Mouse (Mus musculus) hindbrain, postnatal 0 days (tissue): ENCODE measurements at regions not wholly inside any gene's neighbourhood (a gene's known extent, or its start where the extent isn't known, plus 50 kb on each side); places are given as distances from the start of the nearest gene placed in this dataset.

Source experiments
- ATAC-seq: fragments of 200-750 bp; cut with Nextera tagmentation; 2 replicates; pipeline ENCODE4 v1.8.0; 2017; ENCODE audit warnings: mild to moderate bottlenecking, moderate TSS enrichment, moderate library complexity
- DNase-seq: peaks from one replicate; pipeline ENCODE4 v3.0.0-alpha.2; 2015; ENCODE audit warnings: low spot score
- H3K27ac ChIP-seq: fragments of 300-500 bp; sonication (generic); 2 replicates; pipeline ENCODE4 v1.5.1; 2014; ENCODE audit warnings: mild to moderate bottlenecking
- H3K27me3 ChIP-seq: fragments of 300-500 bp; sonication (generic); 2 replicates; pipeline ENCODE4 v1.6.1; 2014; ENCODE audit warnings: low read length, mixed read lengths; ENCODE audit not compliant: insufficient read depth
- H3K36me3 ChIP-seq: fragments of 300-500 bp; sonication (generic); 2 replicates; pipeline ENCODE4 v1.6.1; 2014; ENCODE audit warnings: low read length, mixed read lengths; ENCODE audit not compliant: insufficient read depth
- H3K4me1 ChIP-seq: fragments of 300-500 bp; sonication (generic); 2 replicates; pipeline ENCODE4 v1.6.1; 2014; ENCODE audit warnings: antibody characterized with exemption, low read length, mixed read lengths; ENCODE audit not compliant: insufficient read depth
- H3K4me2 ChIP-seq: fragments of 300-500 bp; sonication (generic); 2 replicates; pipeline ENCODE4 v1.6.1; 2014; ENCODE audit warnings: low read depth, mild to moderate bottlenecking, low read length, moderate library complexity, mixed read lengths
- H3K4me3 ChIP-seq: fragments of 300-500 bp; sonication (generic); 2 replicates; pipeline ENCODE4 v1.5.1; 2014; ENCODE audit warnings: low read length
- H3K9ac ChIP-seq: fragments of 300-500 bp; sonication (generic); replicated peaks from 2 replicates; pipeline ENCODE4 v1.6.1; 2014; ENCODE audit warnings: mild to moderate bottlenecking, low read length, moderate library complexity, mixed read lengths
- H3K9me3 ChIP-seq: fragments of 300-500 bp; sonication (generic); 2 replicates; pipeline ENCODE4 v1.6.1; 2016; ENCODE audit warnings: low read length, mixed read lengths
- CTCF ChIP-seq: IDR thresholded peaks from 2 replicates; pipeline ENCODE4 v1.5.1; 2016; ENCODE audit warnings: antibody characterized with exemption, control low read depth, low read depth
- WGBS: fragments of 180-500 bp; shearing (Covaris S2); extraction: QIAGEN DNeasy Blood & Tissue Kit; methylation state at CpG from one replicate; pipeline ENCODE4 v1.1.7; 2014; 5-methylcytosine and 5-hydroxymethylcytosine counted together

DNA sequence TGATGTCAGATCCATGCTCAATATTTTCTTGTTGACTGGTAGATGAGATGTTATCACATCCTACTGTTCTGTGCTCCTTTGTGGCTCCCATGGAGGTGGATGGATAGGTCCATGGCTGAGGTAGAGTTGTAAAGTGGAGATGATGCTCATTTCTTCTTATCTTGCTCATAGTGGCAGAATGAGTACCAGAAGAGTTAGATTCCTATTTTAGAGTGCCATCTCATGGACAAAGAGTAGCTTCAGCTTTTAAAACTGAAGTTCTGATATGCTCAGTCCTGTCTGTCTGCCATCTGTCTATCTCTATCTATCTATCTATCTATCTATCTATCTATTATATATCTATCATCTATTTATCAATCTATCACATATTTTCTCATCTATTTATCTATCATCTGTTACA, 425.5 kb upstream of the Tmem132c start:
- no peaks in the 10 kb centered on the region for H3K4me1 ChIP-seq
- no peak overlapping the region for H3K9ac ChIP-seq
- no peak for ATAC-seq

GRCm38 (mm10) chr5:126835440-126835839, 406.2 kb upstream of the Tmem132c start:
- DNase-seq (peak; percentile 5), ATAC-seq (no peak)
- H3K4me1 ChIP-seq, result no peaks in the 10 kb centered on the region
- 81% methylated on average over 3 of the region's 3 CpGs for WGBS
- H3K9me3 ChIP-seq, result no peaks in the 10 kb centered on the region
- H3K9ac ChIP-seq, result no peak overlapping the region
- H3K36me3 ChIP-seq, result no peaks in the 10 kb centered on the region
- H3K27ac ChIP-seq, result no peak overlapping the region
- no peak overlapping the region for H3K4me2 ChIP-seq
- no peak overlapping the region for H3K4me3 ChIP-seq
- no peak for TF ChIP-seq CTCF
- H3K27me3 ChIP-seq, result no peaks in the 10 kb centered on the region

More for the DNA sequence above, 425.5 kb upstream of the Tmem132c start:
- Histone ChIP-seq H3K27ac (no peak overlapping the region), H3K9me3 (no peaks in the 10 kb centered on the region; the same call in 1 of the 2 replicates), H3K27me3 (no peaks in the 10 kb centered on the region), H3K36me3 (no peaks in the 10 kb centered on the region), H3K4me3 (no peak overlapping the region), H3K4me2 (no peak overlapping the region)
- TF ChIP-seq CTCF, result peak; percentile 29
- DNase-seq, result peak; percentile 21

GRCm38 (mm10) chr5:126842606-126843005, 399.0 kb upstream of the Tmem132c start:
- DNase-seq (no peak), ATAC-seq (no peak)
- no peak for TF ChIP-seq CTCF
- 73% methylated on average over 4 of the region's 4 CpGs for WGBS
- Histone ChIP-seq H3K9me3 (no peaks in the 10 kb centered on the region), H3K27ac (no peak overlapping the region), H3K4me3 (no peak overlapping the region), H3K36me3 (no peaks in the 10 kb centered on the region), H3K27me3 (no peaks in the 10 kb centered on the region), H3K4me2 (no peak overlapping the region), H3K4me1 (no peaks in the 10 kb centered on the region), H3K9ac (no peak overlapping the region)

DNA sequence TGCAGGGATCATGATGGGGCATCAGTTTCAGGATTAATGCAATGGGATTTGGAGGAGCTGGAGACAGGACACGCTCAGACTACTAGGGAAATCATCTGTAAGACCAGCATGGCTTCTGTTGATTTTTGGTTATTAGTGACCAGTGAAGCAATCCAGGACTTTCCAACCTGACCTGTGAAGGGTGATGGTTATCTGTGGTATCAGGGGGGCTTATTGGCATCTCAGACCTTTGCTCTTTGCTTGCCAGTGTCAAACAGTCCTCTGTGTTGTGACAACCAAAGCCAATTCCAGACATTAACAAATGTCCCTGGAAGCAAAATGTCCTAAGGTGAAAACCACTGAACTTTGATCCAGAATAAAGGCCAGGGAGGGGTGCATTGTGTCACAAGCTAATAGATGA, 379.5 kb upstream of the Tmem132c start:
- DNase-seq (no peak), ATAC-seq (no peak)
- no peaks in the 10 kb centered on the region for H3K9me3 ChIP-seq
- H3K4me3 ChIP-seq, result no peak overlapping the region
- no peak overlapping the region for H3K9ac ChIP-seq
- TF ChIP-seq CTCF, result no peak
- no peaks in the 10 kb centered on the region for H3K27me3 ChIP-seq
- 83% methylated on average over 1 of the region's 1 CpGs for WGBS
- no peak overlapping the region for H3K4me2 ChIP-seq
- no peak overlapping the region for H3K27ac ChIP-seq
- H3K36me3 ChIP-seq, result no peaks in the 10 kb centered on the region
- H3K4me1 ChIP-seq, result no peaks in the 10 kb centered on the region

GRCm38 (mm10) chr5:126875842-126876241, 365.8 kb upstream of the Tmem132c start:
- WGBS, result 78% methylated on average over 1 of the region's 1 CpGs
- no peak overlapping the region for H3K4me2 ChIP-seq

GRCm38 (mm10) chr5:126890710-126891109, 350.9 kb upstream of the Tmem132c start:
- WGBS, result 71% methylated on average over 1 of the region's 1 CpGs
- DNase-seq, result peak; percentile 18
- no peak for ATAC-seq

More at GRCm38 (mm10) chr5:126875842-126876241, 365.8 kb upstream of the Tmem132c start:
- Histone ChIP-seq H3K4me3 (no peak overlapping the region), H3K27ac (no peak overlapping the region), H3K27me3 (no peaks in the 10 kb centered on the region), H3K36me3 (no peaks in the 10 kb centered on the region), H3K4me1 (no peaks in the 10 kb centered on the region), H3K9me3 (no peaks in the 10 kb centered on the region), H3K9ac (no peak overlapping the region)
- DNase-seq (no peak), ATAC-seq (no peak)
- no peak for TF ChIP-seq CTCF

DNA sequence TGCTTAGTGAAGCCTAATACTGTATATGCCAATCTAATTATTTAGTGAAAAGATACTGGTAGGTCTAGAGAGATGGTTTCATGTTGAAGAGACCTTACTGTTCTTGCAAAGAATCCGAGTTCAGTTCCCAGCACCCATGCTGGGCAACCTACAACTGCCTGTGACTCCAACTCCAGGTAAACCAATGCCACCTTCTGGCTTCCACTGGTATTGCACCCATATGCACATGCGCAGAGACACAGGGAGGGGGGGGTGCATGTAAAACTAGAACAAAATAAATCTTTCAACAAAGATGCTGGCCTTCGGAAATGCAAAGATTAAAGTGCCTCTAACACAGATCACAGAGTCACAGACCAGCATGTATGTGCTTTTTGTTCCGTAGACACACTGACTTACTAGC, 348.5 kb upstream of the Tmem132c start:
- Histone ChIP-seq H3K4me3 (no peak overlapping the region), H3K27ac (no peak overlapping the region), H3K4me1 (no peaks in the 10 kb centered on the region), H3K27me3 (no peaks in the 10 kb centered on the region), H3K9me3 (no peaks in the 10 kb centered on the region), H3K4me2 (no peak overlapping the region), H3K9ac (no peak overlapping the region), H3K36me3 (no peaks in the 10 kb centered on the region)
- peak; percentile 31; the same call in 1 of the 2 replicates for TF ChIP-seq CTCF
- WGBS, result 92% methylated on average over 4 of the region's 4 CpGs
- ATAC-seq (no peak), DNase-seq (no peak)

More at GRCm38 (mm10) chr5:126890710-126891109, 350.9 kb upstream of the Tmem132c start:
- Histone ChIP-seq H3K4me2 (no peak overlapping the region), H3K4me1 (no peaks in the 10 kb centered on the region), H3K27ac (no peak overlapping the region), H3K36me3 (no peaks in the 10 kb centered on the region), H3K9me3 (no peaks in the 10 kb centered on the region), H3K9ac (no peak overlapping the region), H3K4me3 (no peak overlapping the region), H3K27me3 (no peaks in the 10 kb centered on the region)
- no peak for TF ChIP-seq CTCF
